Mouse (Mus musculus): ENCODE measurements around the gene Fgf4. TPM values are rescaled to one million over a fixed set of nuclear protein-coding genes. Genes with fewer than 3 reads are reported as not detected.
"Not testable (repeated sequence)": the region's sequence is repeated elsewhere in the genome, so short reads cannot be mapped to it uniquely, and the experiment has no call there.

Gene Fgf4
- total and polyA plus RNA-seq, 3 experiments, result not detected

DNA sequence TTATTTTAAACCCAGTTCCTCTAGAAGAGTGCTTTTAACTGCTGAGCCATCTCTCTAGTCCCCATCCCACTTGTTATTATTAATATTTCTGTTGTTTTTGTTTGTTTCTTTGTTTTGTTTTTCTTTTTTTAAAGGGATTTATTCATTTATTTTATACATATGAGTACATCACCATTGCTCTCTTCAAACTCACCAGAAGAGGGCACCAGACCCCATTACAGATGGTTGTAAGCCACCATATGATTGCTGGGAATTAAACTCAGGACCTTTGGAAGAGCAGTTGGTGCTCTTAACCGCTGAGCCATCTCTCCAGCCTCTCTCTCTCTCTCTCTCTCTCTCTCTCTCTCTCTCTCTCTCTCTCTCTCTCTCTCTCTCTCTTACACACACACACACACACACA is 43.5 kb downstream of the Fgf4 start:
- H3K9ac ChIP-seq (ENCODE audit: insufficient read depth, low read depth); H3K79me2 ChIP-seq (replicated peaks; ENCODE audit: control insufficient read depth, extremely low read depth, insufficient read depth, poor library complexity, severe bottlenecking); H3K27ac ChIP-seq (ENCODE audit: insufficient read depth, low read depth); H3K4me1 ChIP-seq (ENCODE audit: control insufficient read depth in 1 of 2, insufficient read depth in 2 of 2); DNase-seq (ENCODE audit: extremely low read depth); H3K9me3 ChIP-seq (replicated peaks; ENCODE audit: low read length); dilution Hi-C loops (cut with MboI; ENCODE audit: extremely low pct_ligation_motif_present, extremely low pct_unique_long_range_greater_than_20kb, low sequenced_read_pairs); H3K4me2 ChIP-seq (ENCODE audit: insufficient read depth, low read depth, poor library complexity, severe bottlenecking); H3K4me3 ChIP-seq (replicated peaks in 1 of 3; ENCODE audit: low read depth in 2 of 3, low read length in 2 of 3, poor library complexity in 1 of 3); H3K36me3 ChIP-seq (replicated peaks in 1 of 2; ENCODE audit: control insufficient read depth in 1 of 2, insufficient read depth in 1 of 2, low read length in 1 of 2): not testable (repeated sequence)
- in situ Hi-C loops (cut with MboI; ENCODE audit: low pct_ligation_motif_present, low pct_unique_long_range_greater_than_20kb, low sequenced_read_pairs), result loop anchor here (10.0 kb wide), 2 partner anchors 46 to 306 kb away; partner anchors contain the start of genes Fadd and Fgf4
- peak in 1 of 2 experiments; percentile 16; a peak in 2 of 4 replicates for TF ChIP-seq CTCF (conservative IDR thresholded peaks at IDR 0.05 in 1 of 2, IDR thresholded peaks at IDR 0.05 in 1 of 2; ENCODE audit: low read depth in 2 of 2, low read length in 2 of 2)
- peaks cover 80% of the 10 kb centered on the region for H3K27me3 ChIP-seq (replicated peaks)

DNA sequence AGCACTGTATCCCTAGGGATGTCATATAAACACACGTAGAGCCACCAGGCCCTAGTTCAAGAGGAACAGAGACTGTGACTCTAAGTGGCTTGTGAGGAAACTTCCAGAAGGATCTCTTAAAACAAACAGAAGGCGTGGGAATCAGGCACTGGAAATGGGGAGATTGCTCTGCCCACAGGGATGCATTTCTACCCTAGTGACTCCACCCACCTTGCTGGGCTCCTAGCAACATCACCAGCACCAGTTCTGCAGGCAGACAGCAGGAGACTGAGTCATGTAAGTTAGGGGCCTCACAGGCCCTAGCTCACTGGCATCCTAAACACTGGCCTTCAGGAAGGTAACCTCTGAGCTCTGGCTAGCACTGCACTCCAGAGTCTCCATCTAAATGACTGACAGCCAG is 44.7 kb downstream of the Fgf4 start:
- no peak for DNase-seq (ENCODE audit: extremely low read depth)
- H3K4me2 ChIP-seq (ENCODE audit: insufficient read depth, low read depth, poor library complexity, severe bottlenecking), result no peak overlapping the region
- H3K36me3 ChIP-seq (replicated peaks in 1 of 2; ENCODE audit: control insufficient read depth in 1 of 2, insufficient read depth in 1 of 2, low read length in 1 of 2), result no peaks in the 10 kb centered on the region
- H3K27me3 ChIP-seq (replicated peaks), result peaks cover 83% of the 10 kb centered on the region
- dilution Hi-C loops (cut with MboI; ENCODE audit: extremely low pct_ligation_motif_present, extremely low pct_unique_long_range_greater_than_20kb, low sequenced_read_pairs), result no loop called here
- no peak overlapping the region for H3K27ac ChIP-seq (ENCODE audit: insufficient read depth, low read depth)
- H3K4me1 ChIP-seq (ENCODE audit: control insufficient read depth in 1 of 2, insufficient read depth in 2 of 2), result 0 out of 4 replicates have a peak, but pooled peaks cover 2 to 5% of the 10 kb centered on the region in 2 experiments
- H3K79me2 ChIP-seq (replicated peaks; ENCODE audit: control insufficient read depth, extremely low read depth, insufficient read depth, poor library complexity, severe bottlenecking), result no peaks in the 10 kb centered on the region
- TF ChIP-seq RAD21 (IDR thresholded peaks at IDR 0.05; ENCODE audit: low read depth, low read length) (no peak), IRF4 (IDR thresholded peaks at IDR 0.05; ENCODE audit: low read depth, low read length) (no peak), ETS1 (conservative IDR thresholded peaks at IDR 0.05; ENCODE audit: low read depth, low read length) (no peak), MAFK (IDR thresholded peaks at IDR 0.05; ENCODE audit: insufficient replicate concordance, low read length) (no peak), SMC3 (IDR thresholded peaks at IDR 0.05; ENCODE audit: low read depth, low read length) (no peak), ZC3H11A (IDR thresholded peaks at IDR 0.05; ENCODE audit: low read depth, low read length) (no peak), EP300 (IDR thresholded peaks at IDR 0.05; ENCODE audit: low read length) (no peak), JUND (conservative IDR thresholded peaks at IDR 0.05; ENCODE audit: low read depth, low read length) (no peak), MXI1 (IDR thresholded peaks at IDR 0.05; ENCODE audit: low read depth, low read length) (no peak), BHLHE40 (IDR thresholded peaks at IDR 0.05; ENCODE audit: low read depth, low read length) (no peak), NRF1 (IDR thresholded peaks at IDR 0.05; ENCODE audit: low read depth, low read length) (no peak), RCOR1 (conservative IDR thresholded peaks at IDR 0.05; ENCODE audit: low read depth, low read length) (no peak), POLR2AphosphoS2 (IDR thresholded peaks at IDR 0.05; ENCODE audit: low read depth, low read length) (no peak), POLR2A (IDR thresholded peaks at IDR 0.05; ENCODE audit: low read depth, low read length) (no peak)
- in situ Hi-C loops (cut with MboI; ENCODE audit: low pct_ligation_motif_present, low pct_unique_long_range_greater_than_20kb, low sequenced_read_pairs), result loop anchor here (10.0 kb wide), 2 partner anchors 47 to 307 kb away; partner anchors contain the start of genes Fadd and Fgf4
- peaks cover 6% of the 10 kb centered on the region for H3K9me3 ChIP-seq (replicated peaks; ENCODE audit: low read length)
- no peak overlapping the region for H3K9ac ChIP-seq (ENCODE audit: insufficient read depth, low read depth)
- no peak overlapping the region for H3K4me3 ChIP-seq (replicated peaks in 1 of 3; ENCODE audit: low read depth in 2 of 3, low read length in 2 of 3, poor library complexity in 1 of 3)
